Mouse (Mus musculus) fat pad, adult 2 months (tissue): ENCODE measurements around the gene Ptgs2.

ENCODE experiments used
- DNase-seq: peaks from one replicate; pipeline ENCODE4 v3.0.0-alpha.2; 2011; ENCODE audit warnings: low read depth, low spot score; ENCODE audit errors: extremely low read depth

The Ptgs2 gene

GRCm38 (mm10) chr1:150145049-150145448 lies 45.2 kb downstream of the Ptgs2 start:
- no peak for DNase-seq

GRCm38 (mm10) chr1:150147272-150147671 lies 47.4 kb downstream of the Ptgs2 start:
- DNase-seq, result no peak

- no peak for DNase-seq
Observed at GRCm38 (mm10) chr1:150151411-150151810, 51.6 kb downstream of the Ptgs2 start.
